Mouse (Mus musculus): ENCODE results near the gene Cds1.

DNA sequence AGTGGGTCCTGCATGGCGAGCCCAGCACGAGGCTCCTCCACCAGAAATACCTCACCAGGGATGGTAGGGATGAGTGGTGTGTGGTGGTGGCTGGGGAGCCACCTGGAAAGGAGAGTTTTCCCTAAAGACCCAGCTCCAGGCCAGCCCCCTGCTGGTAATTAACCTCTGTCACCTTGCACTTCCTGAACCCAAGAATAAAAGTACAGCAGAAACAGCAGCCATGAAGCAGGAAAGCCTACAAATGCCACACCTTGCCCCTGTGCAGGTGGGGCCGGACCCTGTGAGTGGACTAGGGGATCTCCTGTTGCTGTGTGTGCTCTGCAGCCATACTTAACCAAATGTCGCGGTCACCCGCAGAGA, 57.4 kb downstream of the Cds1 start:
- no peak for TF ChIP-seq CTCF (IDR thresholded peaks at IDR 0.05; ENCODE audit: low read depth)
- TF ChIP-seq EP300 (IDR thresholded peaks at IDR 0.05; ENCODE audit: low read depth), result no peak

Measured in liver, embryonic 14.5 days (tissue).